Mouse (Mus musculus): Measurements from ENCODE around the gene Ankrd17.

DNA sequence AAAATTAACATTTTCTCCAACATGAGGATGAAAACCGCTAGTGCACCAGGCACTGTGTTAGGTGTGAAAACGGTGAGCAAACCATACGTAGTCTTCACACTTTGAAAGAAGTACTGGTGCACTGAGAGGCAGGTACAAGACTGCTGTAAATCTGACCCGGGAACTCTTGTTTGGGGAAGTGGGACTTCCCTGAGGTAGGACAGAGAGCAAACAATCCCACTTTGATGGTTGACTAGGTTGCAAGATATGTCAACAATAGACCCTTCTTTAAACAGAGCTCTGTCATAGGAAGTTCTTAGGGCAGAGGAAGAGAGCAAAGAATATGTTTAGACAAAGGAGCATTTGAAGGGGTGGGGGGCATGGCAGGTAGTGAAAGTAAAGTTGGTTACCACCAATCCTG lies 7.3 kb upstream of the Ankrd17 start:
- no peak for TF ChIP-seq CTCF (IDR thresholded peaks at IDR 0.05; ENCODE audit: low read depth)
- TF ChIP-seq EP300 (IDR thresholded peaks at IDR 0.05; ENCODE audit: low read depth) = no peak
